Mouse (Mus musculus): ENCODE results near the gene Fgfr2. TPM values are rescaled to one million over a fixed set of nuclear protein-coding genes. Genes with fewer than 3 reads are reported as not detected.

The Fgfr2 gene
- polyA plus RNA-seq, 1 experiment, result 114 TPM

GRCm38 (mm10) chr7:132339041-132339839 lies 783.9 kb downstream of the Fgfr2 start:
- peaks cover 24% of the 10 kb centered on the region for H3K4me1 ChIP-seq (ENCODE audit: control insufficient read depth, insufficient read depth, low read length)
- H3K4me3 ChIP-seq (replicated peaks; ENCODE audit: extremely low read depth, low read depth, low read length), result no peak overlapping the region
- DNase-seq, result no peak
- 45% methylated on average over 14 of the region's 14 CpGs for WGBS
- no peak for TF ChIP-seq POLR2A (IDR thresholded peaks at IDR 0.05; ENCODE audit: borderline replicate concordance, extremely low read depth, low read depth, low read length)
- no peak for TF ChIP-seq CTCF (IDR thresholded peaks at IDR 0.05; ENCODE audit: insufficient read depth, low read length)

- TF ChIP-seq POLR2A (IDR thresholded peaks at IDR 0.05; ENCODE audit: borderline replicate concordance, extremely low read depth, low read depth, low read length), result no peak
- no peak for TF ChIP-seq CTCF (IDR thresholded peaks at IDR 0.05; ENCODE audit: insufficient read depth, low read length)
- DNase-seq, result no peak
- Histone ChIP-seq H3K4me3 (replicated peaks; ENCODE audit: extremely low read depth, low read depth, low read length) (no peak overlapping the region), H3K4me1 (ENCODE audit: control insufficient read depth, insufficient read depth, low read length) (peaks cover 23% of the 10 kb centered on the region)
- WGBS, result 50% methylated on average over 6 of the region's 6 CpGs
Observed at GRCm38 (mm10) chr7:132338350-132338749, 784.8 kb downstream of the Fgfr2 start.

DNA sequence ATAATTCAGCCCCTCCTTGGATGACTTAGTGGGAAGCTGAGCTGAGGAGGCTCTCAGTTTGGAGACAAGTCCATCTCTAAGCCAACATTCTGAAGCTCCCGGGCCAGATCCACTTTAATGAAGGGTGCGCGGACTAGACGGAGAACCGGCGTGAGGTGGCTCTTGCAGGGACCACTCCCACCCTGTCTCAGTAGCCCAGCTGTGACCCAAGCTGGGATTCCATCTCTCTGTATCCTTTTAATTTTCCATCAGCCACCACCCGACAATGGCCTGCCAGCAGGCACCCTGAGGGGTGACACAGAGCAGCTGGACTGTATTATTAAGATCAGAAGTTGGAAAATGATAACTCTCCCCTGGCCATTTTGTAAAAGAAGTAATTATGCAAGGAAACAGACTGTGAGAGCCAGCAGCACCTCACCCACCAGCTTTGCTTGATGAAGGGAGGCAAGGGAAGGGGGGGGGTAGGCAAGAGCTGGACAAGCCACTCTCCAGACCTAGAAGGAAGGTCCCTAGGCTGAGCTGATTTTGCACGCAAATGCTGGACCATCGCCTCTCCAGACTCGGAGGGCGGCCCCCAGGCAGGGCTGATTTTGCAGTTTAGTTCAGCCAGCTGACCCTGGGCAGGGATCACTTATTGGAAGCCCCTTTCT lies 785.8 kb downstream of the Fgfr2 start:
- TF ChIP-seq POLR2A (IDR thresholded peaks at IDR 0.05; ENCODE audit: borderline replicate concordance, extremely low read depth, low read depth, low read length), result no peak
- TF ChIP-seq CTCF (IDR thresholded peaks at IDR 0.05; ENCODE audit: insufficient read depth, low read length), result no peak
- peaks cover 23% of the 10 kb centered on the region for H3K4me1 ChIP-seq (ENCODE audit: control insufficient read depth, insufficient read depth, low read length)
- no peak for DNase-seq
- no peak overlapping the region for H3K4me3 ChIP-seq (replicated peaks; ENCODE audit: extremely low read depth, low read depth, low read length)
- WGBS, result 63% methylated on average over 11 of the region's 11 CpGs

- peaks cover 23% of the 10 kb centered on the region for H3K4me1 ChIP-seq (ENCODE audit: control insufficient read depth, insufficient read depth, low read length)
- 16% methylated on average over 3 of the region's 3 CpGs for WGBS
- H3K4me3 ChIP-seq (replicated peaks; ENCODE audit: extremely low read depth, low read depth, low read length), result no peak overlapping the region
- TF ChIP-seq POLR2A (IDR thresholded peaks at IDR 0.05; ENCODE audit: borderline replicate concordance, extremely low read depth, low read depth, low read length), result no peak
- no peak for TF ChIP-seq CTCF (IDR thresholded peaks at IDR 0.05; ENCODE audit: insufficient read depth, low read length)
- no peak for DNase-seq
Observed at GRCm38 (mm10) chr7:132336781-132337180, 786.4 kb downstream of the Fgfr2 start.

DNA sequence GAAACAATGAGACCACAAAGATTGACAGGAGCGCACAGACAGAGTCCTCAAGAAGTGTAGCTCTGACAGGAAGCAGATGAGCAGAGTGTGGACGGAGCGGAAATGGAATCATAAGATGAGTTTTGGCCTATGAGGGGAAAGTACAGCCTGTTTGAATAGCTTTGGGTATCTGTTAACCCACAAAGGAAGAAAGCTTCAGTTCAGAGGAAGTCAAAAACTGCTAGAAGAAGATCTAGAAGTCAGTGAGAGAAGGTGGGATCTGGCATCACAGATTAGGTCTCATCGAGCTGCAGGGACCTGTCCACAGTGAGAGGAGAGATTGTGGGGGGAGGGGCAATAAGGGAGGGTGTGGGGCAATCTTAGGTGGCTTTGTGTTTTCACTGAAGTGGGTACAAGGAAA lies 787.8 kb downstream of the Fgfr2 start:
- no peak overlapping the region for H3K4me3 ChIP-seq (replicated peaks; ENCODE audit: extremely low read depth, low read depth, low read length)
- DNase-seq, result no peak
- 85% methylated on average over 4 of the region's 4 CpGs for WGBS
- TF ChIP-seq POLR2A (IDR thresholded peaks at IDR 0.05; ENCODE audit: borderline replicate concordance, extremely low read depth, low read depth, low read length) (no peak), CTCF (IDR thresholded peaks at IDR 0.05; ENCODE audit: insufficient read depth, low read length) (no peak)
- H3K4me1 ChIP-seq (ENCODE audit: control insufficient read depth, insufficient read depth, low read length), result peaks cover 23% of the 10 kb centered on the region

DNA sequence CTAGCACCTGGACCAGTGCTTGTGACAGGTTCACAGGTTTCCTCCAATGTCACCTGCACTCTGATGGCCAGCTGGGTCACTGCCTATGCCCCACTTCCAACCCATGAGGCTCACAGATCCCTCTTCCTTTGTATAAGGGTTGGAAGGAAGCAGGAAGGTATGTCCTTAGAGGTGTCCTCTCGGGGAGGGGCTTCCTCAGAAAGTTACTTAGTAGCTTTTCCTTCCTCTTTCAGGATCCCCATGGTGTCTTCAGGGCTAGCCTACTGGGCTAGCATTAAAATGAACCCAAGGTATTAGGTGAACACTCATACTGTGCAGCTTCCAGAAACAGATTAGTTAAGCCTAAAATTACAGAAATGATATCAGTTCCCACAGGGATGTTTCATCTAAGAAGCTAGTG lies 790.1 kb downstream of the Fgfr2 start:
- H3K4me1 ChIP-seq (ENCODE audit: control insufficient read depth, insufficient read depth, low read length), result peaks cover 12% of the 10 kb centered on the region
- no peak for TF ChIP-seq CTCF (IDR thresholded peaks at IDR 0.05; ENCODE audit: insufficient read depth, low read length)
- TF ChIP-seq POLR2A (IDR thresholded peaks at IDR 0.05; ENCODE audit: borderline replicate concordance, extremely low read depth, low read depth, low read length), result no peak
- WGBS, result 64% methylated on average over 1 of the region's 1 CpGs

GRCm38 (mm10) chr7:132332176-132332575 lies 791.0 kb downstream of the Fgfr2 start:
- TF ChIP-seq CTCF (IDR thresholded peaks at IDR 0.05; ENCODE audit: insufficient read depth, low read length) (no peak), POLR2A (IDR thresholded peaks at IDR 0.05; ENCODE audit: borderline replicate concordance, extremely low read depth, low read depth, low read length) (no peak)
- WGBS, result 40% methylated on average over 11 of the region's 11 CpGs
- H3K4me1 ChIP-seq (ENCODE audit: control insufficient read depth, insufficient read depth, low read length), result peaks cover 6% of the 10 kb centered on the region
- H3K4me3 ChIP-seq (replicated peaks; ENCODE audit: extremely low read depth, low read depth, low read length), result no peak overlapping the region
- DNase-seq, result no peak

More for the DNA sequence above, 790.1 kb downstream of the Fgfr2 start:
- no peak for DNase-seq
- no peak overlapping the region for H3K4me3 ChIP-seq (replicated peaks; ENCODE audit: extremely low read depth, low read depth, low read length)

DNA sequence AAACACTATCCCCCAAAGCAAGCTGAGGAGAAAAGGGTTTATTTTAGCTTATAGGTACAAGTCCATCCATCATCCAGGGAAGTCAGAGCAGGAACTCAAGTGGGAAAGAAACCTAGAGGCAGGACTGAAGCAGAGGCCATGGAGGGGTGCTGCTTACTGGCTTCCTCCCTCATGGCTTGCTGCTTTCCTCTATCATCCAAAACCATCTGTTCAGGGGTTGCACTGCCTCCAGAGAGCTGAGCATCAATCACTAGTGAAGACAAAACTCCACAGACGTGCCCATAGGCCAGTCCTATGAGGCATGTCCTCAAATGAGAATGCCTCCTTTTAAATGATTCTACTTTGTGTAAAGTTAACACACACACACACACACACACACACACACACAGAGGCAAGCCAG lies 793.0 kb downstream of the Fgfr2 start:
- TF ChIP-seq POLR2A (IDR thresholded peaks at IDR 0.05; ENCODE audit: borderline replicate concordance, extremely low read depth, low read depth, low read length) (no peak), CTCF (IDR thresholded peaks at IDR 0.05; ENCODE audit: insufficient read depth, low read length) (no peak)

GRCm38 (mm10) chr7:132328648-132329047 lies 794.5 kb downstream of the Fgfr2 start:
- H3K4me3 ChIP-seq (replicated peaks; ENCODE audit: extremely low read depth, low read depth, low read length), result no peak overlapping the region
- peaks cover 5% of the 10 kb centered on the region for H3K4me1 ChIP-seq (ENCODE audit: control insufficient read depth, insufficient read depth, low read length)
- no peak for DNase-seq
- WGBS, result 100% methylated on average over 1 of the region's 1 CpGs
- TF ChIP-seq POLR2A (IDR thresholded peaks at IDR 0.05; ENCODE audit: borderline replicate concordance, extremely low read depth, low read depth, low read length), result no peak
- TF ChIP-seq CTCF (IDR thresholded peaks at IDR 0.05; ENCODE audit: insufficient read depth, low read length), result no peak

More for the DNA sequence above, 793.0 kb downstream of the Fgfr2 start:
- 86% methylated on average over 1 of the region's 1 CpGs for WGBS
- Histone ChIP-seq H3K4me1 (ENCODE audit: control insufficient read depth, insufficient read depth, low read length) (peaks cover 5% of the 10 kb centered on the region), H3K4me3 (replicated peaks; ENCODE audit: extremely low read depth, low read depth, low read length) (no peak overlapping the region)
- DNase-seq, result no peak
